Mouse (Mus musculus): ENCODE data around the gene Lhfpl2. TPM values are rescaled to one million over a fixed set of nuclear protein-coding genes. Genes with fewer than 3 reads are reported as not detected.

The Lhfpl2 gene
- polyA plus RNA-seq, 1 experiment = 2.5 TPM

DNA sequence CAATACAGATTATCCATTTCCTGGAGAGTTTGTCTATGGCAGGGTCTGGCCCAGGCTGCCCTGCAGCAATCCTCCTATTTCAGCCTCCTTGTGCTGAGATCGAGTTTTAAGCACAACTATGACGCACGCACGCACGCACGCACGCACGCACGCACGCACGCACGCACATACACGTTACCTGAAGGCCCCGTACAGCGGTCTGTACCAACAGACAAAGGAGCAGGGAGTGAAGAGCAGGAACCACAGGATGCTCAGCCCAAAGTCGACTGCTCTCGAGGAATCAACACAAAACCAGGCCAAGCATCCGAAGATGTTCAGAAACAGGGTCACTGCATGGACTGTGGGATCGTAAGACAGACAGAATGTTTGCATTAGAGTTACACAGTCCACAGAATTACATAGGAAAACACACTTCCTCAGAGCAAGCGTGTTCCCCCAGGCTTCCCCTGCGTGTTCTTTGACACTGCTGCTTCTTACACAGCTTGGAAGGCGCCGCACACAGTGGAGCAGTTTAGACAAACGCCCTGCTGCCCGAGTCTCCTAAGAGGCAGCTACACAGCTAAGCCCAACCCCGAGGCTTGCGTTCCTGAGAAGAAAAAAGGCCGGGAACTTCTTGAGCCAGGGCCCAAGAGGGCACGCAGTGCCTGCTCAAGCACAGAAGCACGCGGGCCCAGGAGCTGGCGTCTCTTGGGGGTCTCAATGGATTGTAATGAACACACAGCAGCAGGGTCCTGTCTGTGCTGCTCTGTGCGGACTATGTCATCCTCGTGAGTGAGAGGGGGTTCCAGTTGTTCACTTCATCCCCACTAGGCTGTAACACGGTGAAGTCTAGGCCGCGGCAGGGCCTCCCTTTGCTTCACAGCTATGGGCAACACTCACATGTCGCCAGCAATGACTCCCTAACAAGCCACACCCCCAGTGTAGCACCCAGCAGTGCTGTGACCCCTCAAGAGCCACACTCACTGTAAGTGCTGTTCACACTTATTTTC is 167.4 kb downstream of the Lhfpl2 start:
- peaks cover 4% of the 10 kb centered on the region for H3K4me1 ChIP-seq (ENCODE audit: control insufficient read depth, insufficient read depth, low read length)
- H3K27ac ChIP-seq (ENCODE audit: control insufficient read depth, insufficient read depth, low read depth, low read length) = peak overlapping the region; percentile 97
- H3K27me3 ChIP-seq (ENCODE audit: control insufficient read depth, insufficient read depth, low read length) = no peaks in the 10 kb centered on the region
- H3K36me3 ChIP-seq (ENCODE audit: control insufficient read depth, insufficient read depth, low read length) = peaks cover 2% of the 10 kb centered on the region; the same call in 1 of the 2 replicates
- H3K4me3 ChIP-seq (ENCODE audit: control insufficient read depth, low read depth, low read length) = peak overlapping the region; percentile 96
- TF ChIP-seq CTCF (IDR thresholded peaks at IDR 0.05; ENCODE audit: control insufficient read depth, insufficient read depth, insufficient replicate concordance, low read depth, low read length) (no peak), POLR2A (IDR thresholded peaks at IDR 0.05; ENCODE audit: control insufficient read depth, low read depth, low read length) (peak; percentile 88)

DNA sequence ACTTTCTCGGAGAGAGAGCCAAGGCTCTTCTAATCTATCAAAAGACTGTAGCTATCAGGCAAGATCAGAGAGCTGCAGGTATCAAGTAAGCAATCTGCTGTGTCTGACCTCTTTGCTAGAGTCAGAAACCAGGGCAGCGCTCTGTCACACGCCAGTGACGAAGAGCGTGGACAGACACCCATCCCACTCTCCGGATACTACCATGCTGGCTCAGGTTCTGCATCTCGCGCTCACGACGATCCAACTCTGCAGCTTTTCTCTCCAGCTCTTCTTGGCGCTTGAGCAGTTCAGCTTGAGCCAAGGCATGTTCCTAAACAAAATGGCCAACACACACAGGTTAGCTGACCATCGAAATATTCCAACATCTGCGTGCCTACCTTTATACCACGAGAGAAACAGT is 174.3 kb downstream of the Lhfpl2 start:
- Histone ChIP-seq H3K4me3 (ENCODE audit: control insufficient read depth, low read depth, low read length) (no peak overlapping the region), H3K27ac (ENCODE audit: control insufficient read depth, insufficient read depth, low read depth, low read length) (no peak overlapping the region), H3K4me1 (ENCODE audit: control insufficient read depth, insufficient read depth, low read length) (no peaks in the 10 kb centered on the region), H3K36me3 (ENCODE audit: control insufficient read depth, insufficient read depth, low read length) (no peaks in the 10 kb centered on the region), H3K27me3 (ENCODE audit: control insufficient read depth, insufficient read depth, low read length) (no peaks in the 10 kb centered on the region)
- TF ChIP-seq POLR2A (IDR thresholded peaks at IDR 0.05; ENCODE audit: control insufficient read depth, low read depth, low read length) (no peak), CTCF (IDR thresholded peaks at IDR 0.05; ENCODE audit: control insufficient read depth, insufficient read depth, insufficient replicate concordance, low read depth, low read length) (no peak)

DNA sequence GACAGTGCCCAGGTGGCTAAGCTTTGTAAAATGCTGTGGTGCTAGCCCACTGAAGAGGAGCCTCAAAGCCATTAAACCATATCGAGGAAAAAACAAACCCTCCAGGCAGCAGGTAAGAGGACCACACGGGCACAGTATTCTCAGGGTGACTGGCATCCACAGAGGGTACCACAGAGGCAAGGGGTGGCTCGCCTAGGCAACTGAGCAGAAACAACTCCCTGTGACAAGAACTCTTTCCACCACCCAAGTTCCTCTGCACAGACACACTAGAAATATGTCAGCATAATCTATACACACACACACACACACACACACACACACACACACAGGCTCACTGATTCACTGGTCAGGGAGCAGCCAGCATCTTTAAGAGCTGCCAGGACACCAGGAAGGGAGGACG is 181.9 kb downstream of the Lhfpl2 start:
- no peaks in the 10 kb centered on the region; the same call in 1 of the 2 replicates for H3K4me1 ChIP-seq (ENCODE audit: control insufficient read depth, insufficient read depth, low read length)
- H3K4me3 ChIP-seq (ENCODE audit: control insufficient read depth, low read depth, low read length) = no peak overlapping the region
- no peak for TF ChIP-seq CTCF (IDR thresholded peaks at IDR 0.05; ENCODE audit: control insufficient read depth, insufficient read depth, insufficient replicate concordance, low read depth, low read length)
- TF ChIP-seq POLR2A (IDR thresholded peaks at IDR 0.05; ENCODE audit: control insufficient read depth, low read depth, low read length) = no peak
- H3K27ac ChIP-seq (ENCODE audit: control insufficient read depth, insufficient read depth, low read depth, low read length) = no peak overlapping the region
- H3K27me3 ChIP-seq (ENCODE audit: control insufficient read depth, insufficient read depth, low read length) = no peaks in the 10 kb centered on the region
- H3K36me3 ChIP-seq (ENCODE audit: control insufficient read depth, insufficient read depth, low read length) = no peaks in the 10 kb centered on the region

DNA sequence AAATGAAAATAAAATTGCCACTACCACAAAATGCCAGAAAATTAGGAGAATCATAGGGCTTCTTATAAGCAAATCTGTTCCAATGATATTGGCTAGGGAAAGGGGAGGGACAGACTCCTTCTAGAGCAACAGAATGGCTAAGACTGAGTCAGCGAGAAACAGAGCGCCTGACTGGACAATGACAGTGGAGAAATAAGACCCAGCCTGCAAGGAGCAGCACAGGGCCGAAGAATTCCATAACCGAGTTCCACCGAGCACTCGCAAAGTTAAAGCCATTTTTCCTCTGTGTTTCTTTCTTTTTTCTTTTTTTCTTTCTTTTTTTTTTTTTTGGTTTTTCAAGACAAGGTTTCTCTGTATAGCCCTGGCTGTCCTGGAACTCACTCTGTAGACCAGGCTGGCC is 182.5 kb downstream of the Lhfpl2 start:
- no peaks in the 10 kb centered on the region; the same call in 1 of the 2 replicates for H3K4me1 ChIP-seq (ENCODE audit: control insufficient read depth, insufficient read depth, low read length)
- H3K36me3 ChIP-seq (ENCODE audit: control insufficient read depth, insufficient read depth, low read length) = no peaks in the 10 kb centered on the region
- no peak overlapping the region for H3K27ac ChIP-seq (ENCODE audit: control insufficient read depth, insufficient read depth, low read depth, low read length)
- TF ChIP-seq POLR2A (IDR thresholded peaks at IDR 0.05; ENCODE audit: control insufficient read depth, low read depth, low read length) = no peak
- TF ChIP-seq CTCF (IDR thresholded peaks at IDR 0.05; ENCODE audit: control insufficient read depth, insufficient read depth, insufficient replicate concordance, low read depth, low read length) = no peak
- H3K27me3 ChIP-seq (ENCODE audit: control insufficient read depth, insufficient read depth, low read length) = no peaks in the 10 kb centered on the region
- H3K4me3 ChIP-seq (ENCODE audit: control insufficient read depth, low read depth, low read length) = no peak overlapping the region

DNA sequence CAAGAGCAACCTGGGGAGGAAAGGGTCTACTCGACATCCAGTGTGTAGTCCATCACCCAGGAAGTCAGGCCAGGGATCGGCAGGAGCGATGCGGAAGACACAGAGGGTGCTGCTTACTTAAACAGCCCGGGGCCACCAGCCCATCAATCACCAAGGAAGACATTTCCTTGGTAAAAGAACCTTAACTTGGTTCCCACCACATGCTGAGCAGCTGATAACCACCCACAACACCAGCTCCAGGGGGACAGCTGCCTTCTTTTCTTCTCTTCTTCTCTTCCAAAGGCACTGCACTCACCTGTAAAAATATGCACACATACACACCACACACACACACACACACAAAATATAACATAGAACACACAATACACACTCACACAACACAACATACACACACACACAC is 183.3 kb downstream of the Lhfpl2 start:
- H3K27ac ChIP-seq (ENCODE audit: control insufficient read depth, insufficient read depth, low read depth, low read length) = no peak overlapping the region
- no peaks in the 10 kb centered on the region for H3K27me3 ChIP-seq (ENCODE audit: control insufficient read depth, insufficient read depth, low read length)
- H3K4me1 ChIP-seq (ENCODE audit: control insufficient read depth, insufficient read depth, low read length) = no peaks in the 10 kb centered on the region; the same call in 1 of the 2 replicates
- H3K36me3 ChIP-seq (ENCODE audit: control insufficient read depth, insufficient read depth, low read length) = no peaks in the 10 kb centered on the region
- H3K4me3 ChIP-seq (ENCODE audit: control insufficient read depth, low read depth, low read length) = no peak overlapping the region; the same call in 1 of the 2 replicates
- no peak for TF ChIP-seq POLR2A (IDR thresholded peaks at IDR 0.05; ENCODE audit: control insufficient read depth, low read depth, low read length)
- no peak for TF ChIP-seq CTCF (IDR thresholded peaks at IDR 0.05; ENCODE audit: control insufficient read depth, insufficient read depth, insufficient replicate concordance, low read depth, low read length)

DNA sequence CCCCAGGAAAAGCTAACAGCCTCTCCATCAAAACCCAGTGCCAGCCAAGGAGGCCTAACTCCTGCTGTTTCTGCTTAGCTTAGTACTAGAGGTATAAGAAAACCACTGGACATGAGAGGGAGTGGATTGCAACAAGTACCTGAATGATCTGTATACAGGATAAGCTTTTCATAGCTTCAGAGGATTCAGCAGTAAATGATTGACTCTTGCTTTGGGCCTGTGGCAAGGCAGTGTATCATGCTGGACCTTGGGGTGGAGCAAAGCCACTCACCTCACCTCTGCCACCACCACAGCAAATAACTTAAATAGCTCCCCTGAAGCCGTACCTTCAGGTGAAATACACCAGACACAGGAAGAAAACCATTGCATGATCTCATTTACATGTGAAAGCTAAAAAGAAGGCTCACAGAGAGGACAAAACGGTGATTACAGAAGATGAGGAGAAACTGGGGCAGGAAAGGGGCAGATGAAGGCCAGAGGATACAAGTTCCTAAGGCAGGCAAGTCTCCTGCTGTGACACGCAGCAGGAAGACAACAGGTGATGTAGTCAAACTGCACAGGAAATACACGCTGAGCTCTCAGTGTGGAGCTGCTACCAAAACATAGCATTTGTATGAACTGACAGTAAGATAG is 184.4 kb downstream of the Lhfpl2 start:
- peak overlapping the region; percentile 17; the same call in 1 of the 2 replicates for H3K4me3 ChIP-seq (ENCODE audit: control insufficient read depth, low read depth, low read length)
- H3K36me3 ChIP-seq (ENCODE audit: control insufficient read depth, insufficient read depth, low read length) = no peaks in the 10 kb centered on the region
- no peaks in the 10 kb centered on the region; the same call in 1 of the 2 replicates for H3K4me1 ChIP-seq (ENCODE audit: control insufficient read depth, insufficient read depth, low read length)
- no peak for TF ChIP-seq CTCF (IDR thresholded peaks at IDR 0.05; ENCODE audit: control insufficient read depth, insufficient read depth, insufficient replicate concordance, low read depth, low read length)
- TF ChIP-seq POLR2A (IDR thresholded peaks at IDR 0.05; ENCODE audit: control insufficient read depth, low read depth, low read length) = no peak
- no peak overlapping the region for H3K27ac ChIP-seq (ENCODE audit: control insufficient read depth, insufficient read depth, low read depth, low read length)
- no peaks in the 10 kb centered on the region for H3K27me3 ChIP-seq (ENCODE audit: control insufficient read depth, insufficient read depth, low read length)

DNA sequence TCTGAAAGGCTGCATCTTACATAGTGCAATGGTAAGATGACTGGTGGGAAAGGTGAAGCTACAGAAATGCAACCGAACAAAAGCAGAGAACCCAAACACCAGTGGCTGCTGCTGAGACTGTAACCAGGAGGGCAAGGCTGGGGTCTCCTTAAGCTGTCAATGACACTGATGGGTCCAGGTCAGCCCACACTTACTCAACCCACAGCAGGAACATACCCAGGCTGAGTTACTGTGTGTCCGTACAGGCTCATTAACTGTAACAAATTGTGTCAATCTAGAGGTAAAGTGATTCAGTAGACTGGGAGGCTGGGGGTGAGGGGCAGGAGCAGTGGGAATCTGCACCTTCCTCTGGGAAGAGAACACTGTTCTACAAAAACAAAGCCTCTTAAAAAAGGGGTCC is 185.3 kb downstream of the Lhfpl2 start:
- no peaks in the 10 kb centered on the region for H3K36me3 ChIP-seq (ENCODE audit: control insufficient read depth, insufficient read depth, low read length)
- no peaks in the 10 kb centered on the region; the same call in 1 of the 2 replicates for H3K4me1 ChIP-seq (ENCODE audit: control insufficient read depth, insufficient read depth, low read length)
- H3K27me3 ChIP-seq (ENCODE audit: control insufficient read depth, insufficient read depth, low read length) = no peaks in the 10 kb centered on the region
- no peak overlapping the region for H3K27ac ChIP-seq (ENCODE audit: control insufficient read depth, insufficient read depth, low read depth, low read length)
- TF ChIP-seq POLR2A (IDR thresholded peaks at IDR 0.05; ENCODE audit: control insufficient read depth, low read depth, low read length) (no peak), CTCF (IDR thresholded peaks at IDR 0.05; ENCODE audit: control insufficient read depth, insufficient read depth, insufficient replicate concordance, low read depth, low read length) (no peak)
- peak overlapping the region; percentile 81 for H3K4me3 ChIP-seq (ENCODE audit: control insufficient read depth, low read depth, low read length)

Other genes starting within 250 kb of the Lhfpl2 start
- 178 and 229 TPM in 2 replicates for gene Scamp1, start 228.1 kb downstream of the Lhfpl2 start, polyA plus RNA-seq (2012; rRNA removed)

All from testis, adult 2 months (tissue).